Mouse (Mus musculus): ENCODE results near the gene Catsperg1. TPM values are rescaled to one million over a fixed set of nuclear protein-coding genes. Genes with fewer than 3 reads are reported as not detected.

Gene Catsperg1
- polyA plus RNA-seq, 1 experiment, result 0.40 TPM

GRCm38 (mm10) chr7:29172390-29173016 is 41.3 kb downstream of the Catsperg1 start:
- Histone ChIP-seq H3K4me3 (ENCODE audit: insufficient read depth, low read length) (no peak overlapping the region), H3K4me1 (ENCODE audit: control insufficient read depth, insufficient read depth, low read length) (peaks cover 3% of the 10 kb centered on the region), H3K27ac (ENCODE audit: insufficient read depth, low read length) (no peak overlapping the region)
- TF ChIP-seq CTCF (IDR thresholded peaks at IDR 0.05; ENCODE audit: borderline replicate concordance, insufficient read depth, low read length) (no peak), POLR2A (IDR thresholded peaks at IDR 0.05; ENCODE audit: low read depth, low read length) (no peak)

- TF ChIP-seq POLR2A (IDR thresholded peaks at IDR 0.05; ENCODE audit: low read depth, low read length) (no peak), CTCF (IDR thresholded peaks at IDR 0.05; ENCODE audit: borderline replicate concordance, insufficient read depth, low read length) (no peak)
- H3K27ac ChIP-seq (ENCODE audit: insufficient read depth, low read length), result peak overlapping the region; percentile 48; the same call in 1 of the 2 replicates
- H3K4me1 ChIP-seq (ENCODE audit: control insufficient read depth, insufficient read depth, low read length), result peaks cover 9% of the 10 kb centered on the region
- 0 out of 2 replicates have a peak overlapping the region, but pooled peaks have one; percentile 53 for H3K4me3 ChIP-seq (ENCODE audit: insufficient read depth, low read length)
Measured at GRCm38 (mm10) chr7:29171562-29172097, 42.2 kb downstream of the Catsperg1 start.

GRCm38 (mm10) chr7:29170755-29171561 is 42.9 kb downstream of the Catsperg1 start:
- no peak for TF ChIP-seq POLR2A (IDR thresholded peaks at IDR 0.05; ENCODE audit: low read depth, low read length)
- no peak for TF ChIP-seq CTCF (IDR thresholded peaks at IDR 0.05; ENCODE audit: borderline replicate concordance, insufficient read depth, low read length)
- Histone ChIP-seq H3K4me3 (ENCODE audit: insufficient read depth, low read length) (peak overlapping the region; percentile 53), H3K4me1 (ENCODE audit: control insufficient read depth, insufficient read depth, low read length) (peaks cover 9% of the 10 kb centered on the region), H3K27ac (ENCODE audit: insufficient read depth, low read length) (peak overlapping the region; percentile 48)

GRCm38 (mm10) chr7:29170066-29170754 is 43.6 kb downstream of the Catsperg1 start, which contains the start of the genes Ggn and Spred3:
TSS of gene Ggn (plus strand) at chr7:29170210.
TSS of gene Spred3 (minus strand) at chr7:29170411.
- H3K4me3 ChIP-seq (ENCODE audit: insufficient read depth, low read length), result peak within 1 kb of the TSS; percentile 84
- H3K27ac ChIP-seq (ENCODE audit: insufficient read depth, low read length), result peak within 1 kb of the TSS; percentile 84
- peaks cover 9% of the 10 kb centered on the region for H3K4me1 ChIP-seq (ENCODE audit: control insufficient read depth, insufficient read depth, low read length)
- peak; percentile 64 for TF ChIP-seq POLR2A (IDR thresholded peaks at IDR 0.05; ENCODE audit: low read depth, low read length)
- TF ChIP-seq CTCF (IDR thresholded peaks at IDR 0.05; ENCODE audit: borderline replicate concordance, insufficient read depth, low read length), result no peak

GRCm38 (mm10) chr7:29169231-29170065 is 44.4 kb downstream of the Catsperg1 start:
- no peak for TF ChIP-seq CTCF (IDR thresholded peaks at IDR 0.05; ENCODE audit: borderline replicate concordance, insufficient read depth, low read length)
- no peak for TF ChIP-seq POLR2A (IDR thresholded peaks at IDR 0.05; ENCODE audit: low read depth, low read length)
- Histone ChIP-seq H3K27ac (ENCODE audit: insufficient read depth, low read length) (peak overlapping the region; percentile 80), H3K4me3 (ENCODE audit: insufficient read depth, low read length) (peak overlapping the region; percentile 84), H3K4me1 (ENCODE audit: control insufficient read depth, insufficient read depth, low read length) (peaks cover 9% of the 10 kb centered on the region)

GRCm38 (mm10) chr7:29168791-29169230 is 45.0 kb downstream of the Catsperg1 start:
- peaks cover 9% of the 10 kb centered on the region for H3K4me1 ChIP-seq (ENCODE audit: control insufficient read depth, insufficient read depth, low read length)
- peak overlapping the region; percentile 66 for H3K27ac ChIP-seq (ENCODE audit: insufficient read depth, low read length)
- TF ChIP-seq POLR2A (IDR thresholded peaks at IDR 0.05; ENCODE audit: low read depth, low read length) (no peak), CTCF (IDR thresholded peaks at IDR 0.05; ENCODE audit: borderline replicate concordance, insufficient read depth, low read length) (no peak)
- H3K4me3 ChIP-seq (ENCODE audit: insufficient read depth, low read length), result peak overlapping the region; percentile 84

- H3K4me1 ChIP-seq (ENCODE audit: control insufficient read depth, insufficient read depth, low read length), result peaks cover 9% of the 10 kb centered on the region
- H3K27ac ChIP-seq (ENCODE audit: insufficient read depth, low read length), result peak overlapping the region; percentile 66; the same call in 1 of the 2 replicates
- peak overlapping the region; percentile 84 for H3K4me3 ChIP-seq (ENCODE audit: insufficient read depth, low read length)
- peak; percentile 46 for TF ChIP-seq POLR2A (IDR thresholded peaks at IDR 0.05; ENCODE audit: low read depth, low read length)
- TF ChIP-seq CTCF (IDR thresholded peaks at IDR 0.05; ENCODE audit: borderline replicate concordance, insufficient read depth, low read length), result no peak
Measured at GRCm38 (mm10) chr7:29168121-29168695, 45.6 kb downstream of the Catsperg1 start.

- peak overlapping the region; percentile 84 for H3K4me3 ChIP-seq (ENCODE audit: insufficient read depth, low read length)
- peak overlapping the region; percentile 66; the same call in 1 of the 2 replicates for H3K27ac ChIP-seq (ENCODE audit: insufficient read depth, low read length)
- H3K4me1 ChIP-seq (ENCODE audit: control insufficient read depth, insufficient read depth, low read length), result peaks cover 9% of the 10 kb centered on the region
- TF ChIP-seq POLR2A (IDR thresholded peaks at IDR 0.05; ENCODE audit: low read depth, low read length) (no peak), CTCF (IDR thresholded peaks at IDR 0.05; ENCODE audit: borderline replicate concordance, insufficient read depth, low read length) (no peak)
Measured at GRCm38 (mm10) chr7:29167656-29168055, 46.2 kb downstream of the Catsperg1 start.

Measured in embryonic fibroblast, embryonic 13.5 days (primary cell).